Mouse (Mus musculus): ENCODE measurements around the gene Myog. TPM values are rescaled to one million over a fixed set of nuclear protein-coding genes. Genes with fewer than 3 reads are reported as not detected.
"Not testable (repeated sequence)": the region's sequence is repeated elsewhere in the genome, so short reads cannot be mapped to it uniquely, and the experiment has no call there.

The Myog gene
- 13.1 and 19.9 TPM in 2 replicates for polyA plus RNA-seq (2015; fragmentation: Nextera tagmentation; extraction: Ambion mirVana)

GRCm38 (mm10) chr1:134289598-134290099 is at the start of gene Myog:
Myog (plus strand) TSS chr1:134289989.
- Histone ChIP-seq H3K4me1 (peaks cover 23% of the 10 kb centered on the region), H3K4me3 (replicated peaks) (no peak within 1 kb of the TSS), H3K27ac (no peak within 1 kb of the TSS), H3K9me3 (replicated peaks) (no peaks in the 10 kb centered on the region), H3K36me3 (no peaks in the 10 kb centered on the region), H3K9ac (no peak within 1 kb of the TSS), H3K27me3 (no peaks in the 10 kb centered on the region), H3K4me2 (no peak within 1 kb of the TSS)
- WGBS = 24% methylated on average over 11 of the region's 11 CpGs
- ATAC-seq (replicated peaks; ENCODE audit: low FRiP score) = peak; percentile 53

DNA sequence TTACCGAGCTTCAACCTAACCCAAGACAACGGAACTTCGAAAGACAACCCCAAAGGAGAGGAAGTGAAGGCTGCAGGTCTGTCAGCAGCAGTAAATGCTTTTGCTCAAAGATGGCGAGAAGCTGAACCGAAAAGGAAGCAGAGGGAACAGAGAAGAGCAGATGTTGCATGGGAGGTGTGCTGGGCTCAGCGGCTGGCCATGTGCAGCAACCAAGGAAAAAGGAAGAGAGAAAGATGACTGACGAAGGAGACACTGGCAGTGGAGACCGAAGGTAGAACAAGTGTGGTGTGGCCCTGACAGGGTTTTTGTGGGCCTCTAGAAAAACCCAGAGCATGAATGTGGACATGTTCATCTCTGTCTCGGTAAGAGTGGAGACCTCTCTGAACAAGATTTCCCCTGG is 49.1 kb upstream of the Myog start:
- H3K27ac ChIP-seq = no peak overlapping the region
- ATAC-seq (replicated peaks; ENCODE audit: low FRiP score) = no peak
- no peak overlapping the region for H3K4me3 ChIP-seq (replicated peaks)
- H3K36me3 ChIP-seq = no peaks in the 10 kb centered on the region
- no peak overlapping the region for H3K4me2 ChIP-seq
- no peaks in the 10 kb centered on the region for H3K9me3 ChIP-seq (replicated peaks)
- WGBS = 88% methylated on average over 9 of the region's 9 CpGs
- H3K4me1 ChIP-seq = peaks cover 32% of the 10 kb centered on the region
- H3K9ac ChIP-seq = no peak overlapping the region
- H3K27me3 ChIP-seq = peaks cover 30% of the 10 kb centered on the region

DNA sequence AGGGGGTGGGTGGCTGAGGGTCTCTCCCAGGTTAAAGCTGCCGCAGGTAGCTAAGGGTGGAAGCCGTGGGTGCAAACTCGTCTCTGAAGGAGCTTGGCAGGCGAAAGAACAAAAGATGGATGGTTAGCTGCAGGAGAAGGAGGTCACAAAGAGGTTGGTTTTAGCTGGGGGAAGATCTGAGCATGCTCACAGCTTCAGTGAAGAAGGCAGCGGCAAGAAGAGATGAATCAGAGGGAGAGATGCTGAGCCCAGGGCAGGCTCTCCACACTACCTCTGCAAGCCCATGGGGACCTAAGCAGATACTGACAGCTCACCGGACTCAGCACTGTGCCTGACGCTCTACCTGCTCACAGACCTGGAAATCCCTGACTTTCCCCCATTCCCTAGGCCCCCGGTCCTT is 48.5 kb upstream of the Myog start:
- H3K4me1 ChIP-seq = peaks cover 26% of the 10 kb centered on the region
- no peaks in the 10 kb centered on the region for H3K36me3 ChIP-seq
- no peak overlapping the region for H3K4me2 ChIP-seq
- no peak overlapping the region for H3K4me3 ChIP-seq (replicated peaks)
- no peak overlapping the region for H3K27ac ChIP-seq
- no peaks in the 10 kb centered on the region for H3K9me3 ChIP-seq (replicated peaks)
- H3K9ac ChIP-seq = no peak overlapping the region
- H3K27me3 ChIP-seq = peaks cover 24% of the 10 kb centered on the region; the same call in 1 of the 2 replicates
- 64% methylated on average over 8 of the region's 8 CpGs for WGBS
- no peak for ATAC-seq (replicated peaks; ENCODE audit: low FRiP score)

DNA sequence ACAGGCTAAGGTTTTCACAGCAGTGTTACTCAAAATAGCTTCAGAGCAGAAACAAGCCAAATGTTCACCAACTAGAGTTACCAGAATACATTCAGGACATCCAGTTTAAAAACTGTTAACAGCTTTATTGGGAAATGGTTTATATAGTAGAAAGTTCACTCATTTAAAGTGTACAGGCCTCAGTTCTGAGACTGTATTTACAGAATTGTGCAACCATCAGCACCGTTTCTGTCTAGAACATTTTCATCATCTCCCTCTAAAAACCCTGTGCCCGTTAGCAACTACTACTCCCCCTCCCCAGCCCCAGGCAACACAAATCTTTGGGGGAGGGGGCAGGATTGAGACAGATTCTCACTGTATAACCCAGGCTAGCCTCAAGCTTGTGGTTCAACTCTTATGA is 47.5 kb upstream of the Myog start:
- H3K4me3 ChIP-seq (replicated peaks) = no peak overlapping the region
- H3K27me3 ChIP-seq = peaks cover 16% of the 10 kb centered on the region; the same call in 1 of the 2 replicates
- no peak overlapping the region for H3K27ac ChIP-seq
- peaks cover 23% of the 10 kb centered on the region for H3K4me1 ChIP-seq
- 61% methylated on average over 2 of the region's 2 CpGs for WGBS
- no peak overlapping the region for H3K9ac ChIP-seq
- H3K9me3 ChIP-seq (replicated peaks) = no peaks in the 10 kb centered on the region
- ATAC-seq (replicated peaks; ENCODE audit: low FRiP score) = no peak
- H3K4me2 ChIP-seq = no peak overlapping the region
- no peaks in the 10 kb centered on the region for H3K36me3 ChIP-seq

- H3K9me3 ChIP-seq (replicated peaks) = no peaks in the 10 kb centered on the region
- no peaks in the 10 kb centered on the region for H3K36me3 ChIP-seq
- H3K9ac ChIP-seq = 0 out of 2 replicates have a peak overlapping the region, but pooled peaks have one; percentile 7
- ATAC-seq (replicated peaks; ENCODE audit: low FRiP score) = peak; percentile 78
- peaks cover 23% of the 10 kb centered on the region for H3K4me1 ChIP-seq
- WGBS = 53% methylated on average over 6 of the region's 6 CpGs
- H3K27me3 ChIP-seq = peaks cover 16% of the 10 kb centered on the region; the same call in 1 of the 2 replicates
- H3K4me2 ChIP-seq = peak overlapping the region; percentile 56; the same call in 1 of the 2 replicates
- H3K27ac ChIP-seq = peak overlapping the region; percentile 15; the same call in 1 of the 2 replicates
- no peak overlapping the region for H3K4me3 ChIP-seq (replicated peaks)
These were observed 46.3 kb upstream of the Myog start for GRCm38 (mm10) chr1:134243505-134243904.

DNA sequence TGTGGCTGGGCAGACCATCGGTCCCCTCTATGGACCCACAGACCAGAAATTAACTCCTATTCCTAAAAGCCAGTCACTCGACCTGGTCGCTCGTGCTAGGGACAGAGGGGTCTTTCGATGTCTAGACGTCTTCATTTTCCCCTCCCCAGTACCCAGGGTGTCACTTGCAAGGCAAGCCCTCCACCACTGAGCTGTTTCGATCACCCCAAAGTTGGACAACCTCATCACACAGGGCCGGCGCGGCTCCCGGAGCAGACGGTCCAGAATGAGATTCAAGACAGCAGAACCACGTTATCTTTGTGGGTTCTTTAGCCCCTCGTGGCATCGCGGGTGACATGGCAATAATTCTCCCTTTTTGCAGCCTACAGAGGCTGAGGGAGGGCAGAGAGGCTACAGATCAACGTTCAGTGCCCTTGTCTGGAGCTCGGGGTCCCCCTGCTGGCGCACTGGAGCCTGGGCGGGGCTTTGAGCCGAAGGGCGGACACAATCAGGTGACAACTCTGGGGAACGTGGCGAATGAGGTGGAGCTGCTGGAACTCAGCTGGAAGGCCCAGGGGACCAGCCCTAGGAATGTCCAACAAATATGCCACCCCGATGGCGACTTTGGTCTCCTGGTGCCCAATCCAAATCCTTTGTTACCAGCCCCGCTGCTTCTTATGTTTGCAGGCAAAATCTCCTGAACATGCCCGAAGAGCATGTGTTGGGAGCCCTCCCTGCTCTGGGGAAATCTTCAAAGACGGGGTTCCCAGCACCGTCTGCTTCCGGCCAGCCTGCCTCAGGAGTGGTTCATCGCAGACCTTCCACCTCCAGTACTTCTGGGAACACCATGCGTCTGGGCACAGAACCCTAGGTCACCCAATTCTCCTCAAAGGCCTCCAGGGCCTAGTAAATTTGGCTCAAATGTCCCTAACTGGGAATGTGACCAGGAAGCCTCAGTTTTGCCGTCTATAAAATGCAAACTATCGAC is 45.6 kb upstream of the Myog start:
- H3K9ac ChIP-seq = 0 out of 2 replicates have a peak overlapping the region, but pooled peaks have one; percentile 7

GRCm38 (mm10) chr1:134245004-134245717 is 44.6 kb upstream of the Myog start:
- H3K4me2 ChIP-seq = no peak overlapping the region
- 0 out of 2 replicates have a peak, but pooled peaks cover 12% of the 10 kb centered on the region for H3K27me3 ChIP-seq
- no peak overlapping the region for H3K4me3 ChIP-seq (replicated peaks)
- H3K4me1 ChIP-seq = peaks cover 23% of the 10 kb centered on the region
- no peak overlapping the region for H3K9ac ChIP-seq
- WGBS = 80% methylated on average over 14 of the region's 14 CpGs
- H3K9me3 ChIP-seq (replicated peaks) = no peaks in the 10 kb centered on the region
- no peak overlapping the region for H3K27ac ChIP-seq
- ATAC-seq (replicated peaks; ENCODE audit: low FRiP score) = no peak
- H3K36me3 ChIP-seq = no peaks in the 10 kb centered on the region

More for the DNA sequence above, 45.6 kb upstream of the Myog start:
- Histone ChIP-seq H3K4me3 (replicated peaks) (peak overlapping the region; percentile 22), H3K9me3 (replicated peaks) (no peaks in the 10 kb centered on the region), H3K4me2 (peak overlapping the region; percentile 56), H3K36me3 (no peaks in the 10 kb centered on the region), H3K4me1 (peaks cover 23% of the 10 kb centered on the region), H3K27me3 (0 out of 2 replicates have a peak, but pooled peaks cover 12% of the 10 kb centered on the region), H3K27ac (peak overlapping the region; percentile 15; the same call in 1 of the 2 replicates)
- peak; percentile 90 for ATAC-seq (replicated peaks; ENCODE audit: low FRiP score)
- WGBS = 20% methylated on average over 35 of the region's 35 CpGs

GRCm38 (mm10) chr1:134246590-134246989 is 43.2 kb upstream of the Myog start:
- Histone ChIP-seq H3K27me3 (0 out of 2 replicates have a peak, but pooled peaks cover 12% of the 10 kb centered on the region), H3K9ac (no peak overlapping the region), H3K36me3 (no peaks in the 10 kb centered on the region), H3K4me1 (peaks cover 15% of the 10 kb centered on the region), H3K4me2 (no peak overlapping the region), H3K27ac (no peak overlapping the region), H3K4me3 (replicated peaks) (no peak overlapping the region), H3K9me3 (replicated peaks) (no peaks in the 10 kb centered on the region)
- WGBS = 55% methylated on average over 4 of the region's 4 CpGs
- no peak for ATAC-seq (replicated peaks; ENCODE audit: low FRiP score)

DNA sequence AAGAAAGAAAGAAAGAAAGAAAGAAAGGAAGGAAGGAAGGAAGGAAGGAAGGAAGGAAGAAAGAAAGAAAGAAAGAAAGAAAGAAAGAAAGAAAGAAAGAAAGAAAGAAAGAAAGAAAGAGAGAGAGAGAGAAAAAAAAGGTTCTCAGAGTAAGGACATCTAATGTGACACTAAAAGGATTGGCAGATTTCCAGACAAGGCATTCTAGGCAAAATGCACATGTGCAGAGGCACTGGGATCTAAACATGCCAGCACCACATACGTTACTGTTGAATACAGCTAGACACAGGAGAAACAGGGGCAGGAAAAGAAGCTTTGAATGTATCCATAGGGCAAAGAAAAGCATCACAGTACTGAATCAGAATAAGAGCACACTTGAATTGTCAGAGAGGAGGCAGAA is 40.1 kb upstream of the Myog start:
- H3K4me1 ChIP-seq; H3K4me2 ChIP-seq; ATAC-seq (replicated peaks; ENCODE audit: low FRiP score); H3K9ac ChIP-seq; H3K27me3 ChIP-seq; H3K27ac ChIP-seq; H3K36me3 ChIP-seq; H3K9me3 ChIP-seq (replicated peaks); H3K4me3 ChIP-seq (replicated peaks): not testable (repeated sequence)
- WGBS = 81% methylated on average over 1 of the region's 1 CpGs

DNA sequence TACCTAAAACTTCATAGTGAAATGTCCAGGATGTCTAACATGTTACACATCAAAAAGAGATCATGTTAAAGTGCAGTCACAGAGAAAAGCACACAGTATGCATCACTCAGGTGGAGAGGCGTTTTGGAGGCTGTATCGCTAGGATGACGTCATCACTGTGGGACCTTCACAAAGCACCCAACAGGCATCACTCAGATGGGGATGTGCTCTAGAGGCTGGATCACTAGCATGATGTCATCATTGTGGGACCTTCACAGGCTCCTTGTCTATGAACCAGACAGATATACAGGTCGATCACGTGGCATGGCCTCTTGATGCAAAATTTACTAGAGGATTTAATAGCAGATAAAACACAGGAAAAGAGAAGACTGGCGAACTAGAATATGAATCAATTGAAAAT is 25.4 kb upstream of the Myog start:
- no peaks in the 10 kb centered on the region for H3K4me1 ChIP-seq
- H3K27me3 ChIP-seq = no peaks in the 10 kb centered on the region
- WGBS = 92% methylated on average over 6 of the region's 6 CpGs
- no peak overlapping the region for H3K27ac ChIP-seq
- no peak overlapping the region for H3K4me3 ChIP-seq (replicated peaks)
- ATAC-seq (replicated peaks; ENCODE audit: low FRiP score) = no peak
- no peak overlapping the region for H3K4me2 ChIP-seq
- peaks cover 7% of the 10 kb centered on the region; the same call in 1 of the 2 replicates for H3K9me3 ChIP-seq (replicated peaks)
- H3K36me3 ChIP-seq = no peaks in the 10 kb centered on the region
- no peak overlapping the region for H3K9ac ChIP-seq

- no peaks in the 10 kb centered on the region for H3K4me1 ChIP-seq
- no peak overlapping the region for H3K4me2 ChIP-seq
- WGBS = 33% methylated on average over 2 of the region's 2 CpGs
- no peak overlapping the region for H3K27ac ChIP-seq
- 0 out of 2 replicates have a peak, but pooled peaks cover 4% of the 10 kb centered on the region for H3K9me3 ChIP-seq (replicated peaks)
- H3K9ac ChIP-seq = no peak overlapping the region
- no peaks in the 10 kb centered on the region for H3K36me3 ChIP-seq
- no peaks in the 10 kb centered on the region for H3K27me3 ChIP-seq
- no peak overlapping the region for H3K4me3 ChIP-seq (replicated peaks)
- no peak for ATAC-seq (replicated peaks; ENCODE audit: low FRiP score)
These were observed 24.0 kb upstream of the Myog start for GRCm38 (mm10) chr1:134265797-134266196.
